Mouse (Mus musculus) heart, embryonic 14.5 days (tissue): ENCODE results near the gene Aipl1. TPM values are rescaled to one million over a fixed set of nuclear protein-coding genes. Genes with fewer than 3 reads are reported as not detected.

Experiments used
- ATAC-seq: fragments of 200-750 bp; cut with Nextera tagmentation; 2 replicates; pipeline ENCODE4 v1.8.0; 2017; ENCODE audit warnings: low read depth, moderate TSS enrichment; ENCODE audit not compliant: insufficient number of reproducible peaks, insufficient read depth, low FRiP score
- H3K27ac ChIP-seq, 2 experiments: fragments of 200-500 bp in 1 of 2; fragments of 300-500 bp in 1 of 2; sonication (generic) in 1 of 2; replicated peaks in 1 of 2; 2 replicates each; pipeline ENCODE4 v1.5.1; 2012 to 2014; ENCODE audit warnings: low read depth in 2 of 2, low read length in 2 of 2, control low read depth in 1 of 2, mild to moderate bottlenecking in 1 of 2, mixed read lengths in 1 of 2; ENCODE audit not compliant: control insufficient read depth in 1 of 2, insufficient read depth in 1 of 2
- H3K27me3 ChIP-seq: fragments of 300-500 bp; sonication (generic); 2 replicates; pipeline ENCODE4 v1.6.1; 2014; ENCODE audit warnings: mild to moderate bottlenecking, low read length, control low read depth; ENCODE audit not compliant: control insufficient read depth, insufficient read depth
- H3K36me3 ChIP-seq: fragments of 300-500 bp; sonication (generic); 2 replicates; pipeline ENCODE4 v1.6.1; 2014; ENCODE audit warnings: mild to moderate bottlenecking, control low read depth, low read length, mixed read lengths; ENCODE audit not compliant: control insufficient read depth, insufficient read depth
- H3K4me1 ChIP-seq, 2 experiments: fragments of 200-500 bp in 1 of 2; fragments of 300-500 bp in 1 of 2; sonication (generic) in 1 of 2; 2 replicates each; pipeline ENCODE4 v1.6.1; 2012 to 2014; ENCODE audit warnings: low read length in 2 of 2, control low read depth in 1 of 2, mixed read lengths in 1 of 2; ENCODE audit not compliant: control insufficient read depth in 2 of 2, insufficient read depth in 2 of 2
- H3K4me2 ChIP-seq: fragments of 300-500 bp; sonication (generic); 2 replicates; pipeline ENCODE4 v1.6.1; 2014; ENCODE audit warnings: mild to moderate bottlenecking, low read length
- H3K4me3 ChIP-seq, 2 experiments: fragments of 200-500 bp in 1 of 2; fragments of 300-500 bp in 1 of 2; sonication (generic) in 1 of 2; 2 replicates each; pipeline ENCODE4 v1.5.1; 2012 to 2014; ENCODE audit warnings: low read length in 2 of 2, mild to moderate bottlenecking in 2 of 2, control low read depth in 1 of 2, low read depth in 1 of 2, moderate library complexity in 1 of 2; ENCODE audit not compliant: control insufficient read depth in 1 of 2, insufficient read depth in 1 of 2
- H3K9ac ChIP-seq: fragments of 300-500 bp; sonication (generic); 2 replicates; pipeline ENCODE4 v1.6.1; 2014; ENCODE audit warnings: mild to moderate bottlenecking, low read length
- H3K9me3 ChIP-seq: fragments of 300-500 bp; sonication (generic); 2 replicates; pipeline ENCODE4 v1.6.1; 2016; ENCODE audit warnings: low read length, control low read depth; ENCODE audit not compliant: control insufficient read depth
- WGBS: fragments of 180-500 bp; shearing (Covaris S2); extraction: QIAGEN DNeasy Blood & Tissue Kit; methylation state at CpG from one replicate; pipeline ENCODE4 v1.1.7; 2014; 5-methylcytosine and 5-hydroxymethylcytosine counted together
- polyA plus RNA-seq: library from polyadenylated mRNA; unstranded; fragments of >200 nt; fragmentation: Nextera tagmentation; extraction: Ambion mirVana; gene quantifications from 2 replicates; pipeline ENCODE4 v1.2.1, GENCODE M21; 2014

The Aipl1 gene
- polyA plus RNA-seq, 1 experiment from 2014 or later = 0.36 TPM

DNA sequence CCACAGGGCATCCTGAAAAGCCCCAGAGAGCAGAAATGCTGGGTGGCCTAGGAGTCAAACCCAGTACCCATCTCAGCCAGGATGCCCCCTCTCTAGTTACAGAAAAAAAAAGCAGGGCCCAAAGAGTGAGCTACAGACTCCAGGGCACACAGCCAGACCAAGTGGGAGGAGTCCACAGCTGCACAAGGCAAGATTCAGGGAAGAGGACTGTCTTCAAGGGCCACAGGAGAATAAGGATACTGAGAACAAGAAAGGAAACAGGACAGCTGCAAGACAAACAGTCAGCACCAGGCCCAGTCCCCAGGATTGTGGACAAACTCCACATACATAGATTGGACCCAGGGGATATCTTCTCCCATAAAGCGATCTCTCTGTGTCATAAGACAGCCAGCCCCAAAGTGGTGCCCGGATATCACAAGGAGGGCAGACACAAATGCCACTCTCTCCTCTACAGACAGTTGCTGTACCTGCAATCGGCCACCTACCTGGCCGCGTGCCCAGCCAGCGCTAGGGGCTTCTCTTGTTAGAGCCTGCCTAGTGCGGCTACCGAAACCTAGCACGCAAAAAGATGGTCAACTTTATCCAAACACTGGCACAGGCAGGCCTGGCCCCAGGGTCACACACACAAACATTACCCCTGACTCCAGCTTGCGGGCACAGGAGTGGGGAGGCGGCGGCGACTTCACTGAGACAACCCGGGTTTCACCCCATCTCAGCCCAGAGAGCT lies 13.0 kb upstream of the Aipl1 start:
- Histone ChIP-seq H3K9me3 (no peaks in the 10 kb centered on the region), H3K4me1 (peaks cover 6 to 13% of the 10 kb centered on the region in 2 experiments; a peak in 3 of 4 replicates), H3K9ac (peak overlapping the region; percentile 66), H3K27ac (no peak overlapping the region), H3K4me2 (peak overlapping the region; percentile 88), H3K27me3 (peaks cover 36% of the 10 kb centered on the region), H3K4me3 (peak overlapping the region; percentile 53), H3K36me3 (peaks cover 25% of the 10 kb centered on the region)
- no peak for ATAC-seq
- 26% methylated on average over 14 of the region's 14 CpGs for WGBS

- no peaks in the 10 kb centered on the region for H3K9me3 ChIP-seq
- peaks cover 32% of the 10 kb centered on the region for H3K36me3 ChIP-seq
- no peak overlapping the region for H3K4me3 ChIP-seq
- H3K4me1 ChIP-seq = peaks cover 6 to 14% of the 10 kb centered on the region in 2 experiments; a peak in 3 of 4 replicates
- 70% methylated on average over 8 of the region's 8 CpGs for WGBS
- H3K4me2 ChIP-seq = no peak overlapping the region
- no peak for ATAC-seq
- no peak overlapping the region for H3K27ac ChIP-seq
- H3K27me3 ChIP-seq = peaks cover 36% of the 10 kb centered on the region
- H3K9ac ChIP-seq = no peak overlapping the region
Measured at GRCm38 (mm10) chr11:72049171-72049759, 12.0 kb upstream of the Aipl1 start.

DNA sequence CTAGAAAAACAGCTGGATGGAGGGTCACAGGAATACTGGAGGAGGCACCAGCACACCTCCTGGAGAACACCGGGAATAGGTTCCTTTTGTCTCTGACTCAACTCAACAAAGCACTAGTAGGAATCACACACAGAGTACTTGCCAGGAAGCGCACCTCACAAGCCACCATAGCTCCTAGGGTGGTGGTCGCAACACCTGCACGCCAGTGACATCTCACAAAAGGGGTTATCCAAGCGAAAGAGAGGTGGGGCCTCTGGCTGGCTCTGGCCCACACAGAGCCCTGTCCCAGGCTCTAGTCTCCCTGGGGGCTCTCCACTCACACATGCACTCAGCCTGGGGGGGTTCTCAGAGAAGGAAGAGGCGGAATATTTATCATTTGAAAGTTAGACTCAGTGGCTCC lies 11.4 kb upstream of the Aipl1 start:
- H3K27me3 ChIP-seq = peaks cover 33% of the 10 kb centered on the region
- H3K27ac ChIP-seq = no peak overlapping the region
- no peak overlapping the region for H3K4me2 ChIP-seq
- H3K36me3 ChIP-seq = peaks cover 32% of the 10 kb centered on the region
- ATAC-seq = no peak
- WGBS = 68% methylated on average over 6 of the region's 6 CpGs
- H3K4me3 ChIP-seq = no peak overlapping the region
- H3K4me1 ChIP-seq = peaks cover 10 to 20% of the 10 kb centered on the region in 2 experiments; a peak in 3 of 4 replicates
- H3K9me3 ChIP-seq = no peaks in the 10 kb centered on the region
- H3K9ac ChIP-seq = no peak overlapping the region

GRCm38 (mm10) chr11:72044231-72044630 lies 6.9 kb upstream of the Aipl1 start:
- Histone ChIP-seq H3K27me3 (peaks cover 2% of the 10 kb centered on the region; the same call in 1 of the 2 replicates), H3K4me2 (peak overlapping the region; percentile 98), H3K36me3 (peaks cover 32% of the 10 kb centered on the region), H3K4me3 (no peak overlapping the region), H3K4me1 (peaks cover 24 to 38% of the 10 kb centered on the region in 2 experiments), H3K9me3 (no peaks in the 10 kb centered on the region), H3K27ac (no peak overlapping the region), H3K9ac (no peak overlapping the region; the same call in 1 of the 2 replicates)
- ATAC-seq = no peak
- WGBS = 81% methylated on average over 3 of the region's 3 CpGs

DNA sequence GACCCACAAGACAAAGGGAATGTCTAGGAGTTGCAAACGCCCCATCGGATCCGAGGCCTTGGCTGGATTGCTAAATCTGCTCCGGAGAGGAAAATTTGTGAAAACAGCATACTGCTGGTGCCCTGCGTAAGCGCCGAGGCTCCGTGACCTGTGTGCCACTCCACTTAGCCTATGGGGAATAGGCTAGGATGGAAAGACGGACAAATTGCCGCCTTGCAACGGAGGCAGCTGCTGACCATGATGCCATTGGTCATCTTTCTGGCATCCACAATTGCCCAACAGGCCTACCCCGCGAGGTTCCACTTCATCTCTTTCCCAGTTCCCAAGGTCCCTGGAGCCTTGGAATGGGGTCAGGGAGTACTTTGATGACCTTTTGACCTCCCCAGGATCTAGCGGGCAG lies 5.3 kb upstream of the Aipl1 start:
- no peak for ATAC-seq
- 0 out of 4 replicates have a peak overlapping the region, but pooled peaks of 1 of the 2 experiments have one; percentile 19 for H3K27ac ChIP-seq
- peak overlapping the region; percentile 98 for H3K4me2 ChIP-seq
- peaks cover 25 to 40% of the 10 kb centered on the region in 2 experiments for H3K4me1 ChIP-seq
- H3K27me3 ChIP-seq = no peaks in the 10 kb centered on the region
- peak overlapping the region; percentile 79 for H3K9ac ChIP-seq
- H3K9me3 ChIP-seq = no peaks in the 10 kb centered on the region
- H3K4me3 ChIP-seq = peak overlapping the region; percentile 59 to 74
- H3K36me3 ChIP-seq = peaks cover 28% of the 10 kb centered on the region
- 2% methylated on average over 14 of the region's 14 CpGs for WGBS

GRCm38 (mm10) chr11:72041768-72042607 lies 4.7 kb upstream of the Aipl1 start, which contains the start of gene Pimreg:
Gene Pimreg (plus strand): TSS chr11:72042032.
- Histone ChIP-seq H3K36me3 (peaks cover 23% of the 10 kb centered on the region), H3K27me3 (no peaks in the 10 kb centered on the region), H3K27ac (peak within 1 kb of the TSS; percentile 20 to 65), H3K9me3 (no peaks in the 10 kb centered on the region), H3K4me1 (peaks cover 25 to 40% of the 10 kb centered on the region in 2 experiments), H3K9ac (peak within 1 kb of the TSS; percentile 79), H3K4me3 (peak within 1 kb of the TSS; percentile 59 to 74), H3K4me2 (peak within 1 kb of the TSS; percentile 98)
- WGBS = under 1% methylated on average over 52 of the region's 52 CpGs
- peak; percentile 87 for ATAC-seq

DNA sequence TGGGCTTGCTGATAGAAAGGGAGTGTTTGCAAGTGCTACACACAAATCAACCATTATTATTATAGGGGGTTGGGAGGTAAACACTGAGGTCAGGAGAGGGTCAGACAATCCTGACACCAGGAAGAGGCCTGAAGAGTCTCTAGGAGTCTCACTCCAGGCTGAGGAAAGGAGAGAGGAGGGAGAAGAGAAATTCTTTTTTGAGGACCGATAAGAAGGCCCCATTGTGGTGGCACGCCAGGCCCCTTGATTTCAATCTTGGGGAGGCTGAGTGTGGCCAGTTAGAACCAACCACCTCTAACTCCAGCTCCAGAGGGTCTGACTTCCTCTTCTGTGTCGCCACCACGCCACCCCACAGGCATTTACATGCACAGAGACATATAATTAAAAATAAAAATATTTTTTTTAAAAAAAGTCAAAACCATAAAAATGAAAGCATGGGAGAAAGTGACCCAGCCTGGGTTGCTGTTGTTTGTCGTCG lies 4.0 kb upstream of the Aipl1 start:
- H3K4me2 ChIP-seq = peak overlapping the region; percentile 98
- peak overlapping the region; percentile 59 to 74 for H3K4me3 ChIP-seq
- H3K27me3 ChIP-seq = no peaks in the 10 kb centered on the region
- peaks cover 17% of the 10 kb centered on the region for H3K36me3 ChIP-seq
- peak overlapping the region; percentile 66 for H3K9ac ChIP-seq
- H3K4me1 ChIP-seq = peaks cover 25 to 40% of the 10 kb centered on the region in 2 experiments
- no peaks in the 10 kb centered on the region for H3K9me3 ChIP-seq
- 16% methylated on average over 6 of the region's 6 CpGs for WGBS
- ATAC-seq = no peak
- H3K27ac ChIP-seq = peak overlapping the region; percentile 20 to 65
